Mouse (Mus musculus): ENCODE data around the gene Cpm. TPM values are rescaled to one million over a fixed set of nuclear protein-coding genes. Genes with fewer than 3 reads are reported as not detected.

Cpm gene
- total and polyA plus RNA-seq, 3 experiments = 0.27 TPM; not detected in 2

- TF ChIP-seq CTCF (IDR thresholded peaks at IDR 0.05; ENCODE audit: low read depth, low read length) (no peak), GATA2 (IDR thresholded peaks at IDR 0.05; ENCODE audit: borderline replicate concordance, low read depth, low read length) (no peak), POLR2AphosphoS5 (IDR thresholded peaks at IDR 0.05; ENCODE audit: insufficient replicate concordance, low read depth, low read length) (no peak), GATA1 (IDR thresholded peaks at IDR 0.05; ENCODE audit: borderline replicate concordance, low read length) (no peak), TAL1 (conservative IDR thresholded peaks at IDR 0.05; ENCODE audit: low read depth, low read length) (no peak)
- Histone ChIP-seq H3K9me3 (replicated peaks) (no peaks in the 10 kb centered on the region), H3K27me3 (ENCODE audit: insufficient read depth, low read length) (peaks cover 4% of the 10 kb centered on the region; the same call in 1 of the 2 replicates), H3K4me3 (ENCODE audit: low read depth, low read length) (no peak overlapping the region), H3K4me1 (ENCODE audit: insufficient read depth, low read depth, low read length) (no peaks in the 10 kb centered on the region), H3K36me3 (replicated peaks) (no peaks in the 10 kb centered on the region)
- ATAC-seq (ENCODE audit: extremely low read depth, insufficient number of reproducible peaks, low FRiP score, poor library complexity, severe bottlenecking) = no peak
- DNase-seq (ENCODE audit: low spot score) = no peak
Observed at GRCm38 (mm10) chr10:117611503-117611902, 17.8 kb upstream of the Cpm start.

DNA sequence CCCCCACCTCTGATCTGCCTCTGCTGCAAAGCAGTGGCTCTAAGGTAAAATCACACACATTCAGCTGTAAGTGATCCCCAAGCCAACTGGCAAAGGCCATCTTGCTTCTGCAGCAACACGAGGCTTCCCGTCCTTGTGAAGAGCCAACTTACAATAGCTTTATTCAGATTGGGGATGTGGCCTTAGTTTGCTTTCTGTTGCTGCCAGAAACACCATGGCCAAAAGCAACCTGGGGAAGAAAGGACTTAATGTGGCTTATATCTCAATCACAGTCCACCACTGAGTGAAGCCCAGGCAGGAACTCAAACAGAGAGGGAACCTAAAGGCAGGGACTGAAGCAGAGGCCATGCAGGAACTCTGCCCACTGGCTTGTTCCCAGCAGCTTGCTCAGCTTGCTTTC lies 17.3 kb upstream of the Cpm start:
- DNase-seq (ENCODE audit: low spot score) = no peak
- no peak for TF ChIP-seq CTCF (IDR thresholded peaks at IDR 0.05; ENCODE audit: low read depth, low read length)
- TF ChIP-seq POLR2AphosphoS5 (IDR thresholded peaks at IDR 0.05; ENCODE audit: insufficient replicate concordance, low read depth, low read length) = no peak
- TF ChIP-seq GATA2 (IDR thresholded peaks at IDR 0.05; ENCODE audit: borderline replicate concordance, low read depth, low read length) = no peak
- TF ChIP-seq TAL1 (conservative IDR thresholded peaks at IDR 0.05; ENCODE audit: low read depth, low read length) = no peak
- no peak for TF ChIP-seq GATA1 (IDR thresholded peaks at IDR 0.05; ENCODE audit: borderline replicate concordance, low read length)
- Histone ChIP-seq H3K36me3 (replicated peaks) (no peaks in the 10 kb centered on the region), H3K4me1 (ENCODE audit: insufficient read depth, low read depth, low read length) (no peaks in the 10 kb centered on the region), H3K27me3 (ENCODE audit: insufficient read depth, low read length) (peaks cover 2% of the 10 kb centered on the region; the same call in 1 of the 2 replicates), H3K9me3 (replicated peaks) (no peaks in the 10 kb centered on the region), H3K4me3 (ENCODE audit: low read depth, low read length) (no peak overlapping the region)
- ATAC-seq (ENCODE audit: extremely low read depth, insufficient number of reproducible peaks, low FRiP score, poor library complexity, severe bottlenecking) = no peak

DNA sequence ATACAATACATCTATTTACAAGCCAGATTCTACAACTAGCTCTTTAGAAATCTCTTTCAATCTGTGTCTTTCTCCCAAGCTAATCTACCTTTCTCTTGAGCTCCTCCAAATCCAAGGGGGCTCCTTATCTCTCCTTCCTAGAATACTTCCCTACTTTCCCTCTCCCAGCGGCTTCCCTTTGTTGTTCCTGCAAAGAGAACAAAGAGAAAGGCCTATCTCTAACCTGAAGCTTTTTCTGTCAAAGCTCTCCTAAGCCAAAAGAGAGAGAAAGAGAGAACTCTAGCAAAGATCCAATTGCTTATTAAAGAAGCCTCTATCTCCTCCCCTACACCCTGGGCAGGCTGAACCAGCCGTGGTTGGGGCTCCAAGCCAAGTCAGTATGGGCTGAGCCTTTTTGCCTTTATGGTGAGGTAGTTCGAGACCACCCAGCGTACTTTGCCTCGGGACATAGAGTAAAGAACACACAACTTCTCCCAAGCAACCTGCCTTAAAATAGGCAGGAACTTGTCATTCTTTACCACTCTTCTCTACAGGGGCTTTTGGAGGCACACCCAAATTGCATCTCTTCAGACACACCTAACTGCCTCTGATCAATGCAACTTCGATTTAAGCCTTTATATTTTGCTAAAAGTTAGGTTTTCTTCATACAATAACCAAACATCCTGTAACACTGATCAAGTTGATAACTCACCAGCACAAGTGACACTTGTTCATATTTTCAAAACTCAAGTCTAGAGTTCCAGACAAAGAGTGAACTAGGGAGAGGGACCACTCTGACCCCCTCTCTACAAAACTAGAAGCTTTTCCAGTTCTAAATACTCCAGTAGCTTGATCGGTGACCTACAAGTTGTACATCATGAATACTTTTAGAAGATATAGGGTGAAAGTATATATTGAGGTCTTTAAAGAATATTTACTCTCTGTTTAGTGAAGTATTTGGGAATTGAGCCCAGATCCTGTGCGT lies 16.4 kb upstream of the Cpm start:
- Histone ChIP-seq H3K4me3 (ENCODE audit: low read depth, low read length) (no peak overlapping the region), H3K27me3 (ENCODE audit: insufficient read depth, low read length) (no peaks in the 10 kb centered on the region; the same call in 1 of the 2 replicates), H3K36me3 (replicated peaks) (no peaks in the 10 kb centered on the region), H3K4me1 (ENCODE audit: insufficient read depth, low read depth, low read length) (no peaks in the 10 kb centered on the region), H3K9me3 (replicated peaks) (no peaks in the 10 kb centered on the region)
- DNase-seq (ENCODE audit: low spot score) (no peak), ATAC-seq (ENCODE audit: extremely low read depth, insufficient number of reproducible peaks, low FRiP score, poor library complexity, severe bottlenecking) (no peak)
- TF ChIP-seq GATA2 (IDR thresholded peaks at IDR 0.05; ENCODE audit: borderline replicate concordance, low read depth, low read length) (no peak), POLR2AphosphoS5 (IDR thresholded peaks at IDR 0.05; ENCODE audit: insufficient replicate concordance, low read depth, low read length) (no peak), CTCF (IDR thresholded peaks at IDR 0.05; ENCODE audit: low read depth, low read length) (no peak), TAL1 (conservative IDR thresholded peaks at IDR 0.05; ENCODE audit: low read depth, low read length) (no peak), GATA1 (IDR thresholded peaks at IDR 0.05; ENCODE audit: borderline replicate concordance, low read length) (no peak)

GRCm38 (mm10) chr10:117613960-117614359 lies 15.3 kb upstream of the Cpm start:
- H3K4me3 ChIP-seq (ENCODE audit: low read depth, low read length) = no peak overlapping the region
- DNase-seq (ENCODE audit: low spot score) = no peak
- H3K9me3 ChIP-seq (replicated peaks) = no peaks in the 10 kb centered on the region
- no peaks in the 10 kb centered on the region for H3K36me3 ChIP-seq (replicated peaks)
- ATAC-seq (ENCODE audit: extremely low read depth, insufficient number of reproducible peaks, low FRiP score, poor library complexity, severe bottlenecking) = no peak
- H3K4me1 ChIP-seq (ENCODE audit: insufficient read depth, low read depth, low read length) = no peaks in the 10 kb centered on the region
- TF ChIP-seq GATA1 (IDR thresholded peaks at IDR 0.05; ENCODE audit: borderline replicate concordance, low read length) (no peak), POLR2AphosphoS5 (IDR thresholded peaks at IDR 0.05; ENCODE audit: insufficient replicate concordance, low read depth, low read length) (no peak), GATA2 (IDR thresholded peaks at IDR 0.05; ENCODE audit: borderline replicate concordance, low read depth, low read length) (no peak), CTCF (IDR thresholded peaks at IDR 0.05; ENCODE audit: low read depth, low read length) (no peak), TAL1 (conservative IDR thresholded peaks at IDR 0.05; ENCODE audit: low read depth, low read length) (no peak)
- no peaks in the 10 kb centered on the region; the same call in 1 of the 2 replicates for H3K27me3 ChIP-seq (ENCODE audit: insufficient read depth, low read length)

DNA sequence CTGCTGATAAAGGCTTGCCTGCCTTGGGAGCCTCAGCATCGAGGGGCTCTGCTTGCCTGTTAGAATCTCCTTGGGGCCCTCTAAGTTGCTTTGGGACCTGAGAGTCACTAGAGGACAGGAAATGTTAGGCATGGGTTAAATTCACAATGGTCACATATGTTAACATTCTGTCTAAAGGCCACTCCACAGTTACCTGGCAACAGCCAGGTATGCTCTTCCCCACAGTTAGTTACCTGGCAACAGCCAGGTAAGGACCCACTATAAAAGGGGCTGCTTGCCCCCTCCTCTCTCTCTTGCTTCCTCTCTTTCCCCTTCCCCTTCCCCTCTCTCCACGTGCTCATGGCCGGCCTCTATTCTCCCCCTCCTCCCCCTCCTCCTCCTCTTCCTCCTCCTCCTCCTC lies 14.9 kb upstream of the Cpm start:
- Histone ChIP-seq H3K27me3 (ENCODE audit: insufficient read depth, low read length) (no peaks in the 10 kb centered on the region; the same call in 1 of the 2 replicates), H3K4me3 (ENCODE audit: low read depth, low read length) (no peak overlapping the region), H3K9me3 (replicated peaks) (no peaks in the 10 kb centered on the region), H3K4me1 (ENCODE audit: insufficient read depth, low read depth, low read length) (no peaks in the 10 kb centered on the region), H3K36me3 (replicated peaks) (no peaks in the 10 kb centered on the region)
- TF ChIP-seq POLR2AphosphoS5 (IDR thresholded peaks at IDR 0.05; ENCODE audit: insufficient replicate concordance, low read depth, low read length) = no peak
- TF ChIP-seq GATA1 (IDR thresholded peaks at IDR 0.05; ENCODE audit: borderline replicate concordance, low read length) = no peak
- TF ChIP-seq GATA2 (IDR thresholded peaks at IDR 0.05; ENCODE audit: borderline replicate concordance, low read depth, low read length) = no peak
- no peak for TF ChIP-seq CTCF (IDR thresholded peaks at IDR 0.05; ENCODE audit: low read depth, low read length)
- no peak for TF ChIP-seq TAL1 (conservative IDR thresholded peaks at IDR 0.05; ENCODE audit: low read depth, low read length)
- ATAC-seq (ENCODE audit: extremely low read depth, insufficient number of reproducible peaks, low FRiP score, poor library complexity, severe bottlenecking) = no peak
- DNase-seq (ENCODE audit: low spot score) = no peak

DNA sequence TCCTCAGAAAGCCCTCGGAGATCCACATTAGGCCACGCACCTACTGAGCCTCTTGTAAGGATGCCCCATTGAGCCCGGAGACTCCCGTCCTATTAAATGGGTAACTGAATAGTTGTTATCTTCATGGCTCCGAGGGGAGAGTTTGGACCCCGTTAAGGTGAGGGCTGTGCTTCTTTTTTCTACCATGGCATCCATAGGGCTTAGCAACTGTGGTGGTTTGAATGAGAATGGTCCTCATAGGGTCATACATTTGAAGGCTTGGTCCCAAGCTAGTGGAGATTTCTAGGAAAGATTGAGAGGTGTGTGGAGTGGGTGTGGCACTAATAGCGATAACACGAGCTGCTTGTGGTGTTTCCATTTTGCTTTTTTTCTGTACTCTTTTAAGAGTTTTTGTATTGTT lies 14.1 kb upstream of the Cpm start:
- no peak for TF ChIP-seq POLR2AphosphoS5 (IDR thresholded peaks at IDR 0.05; ENCODE audit: insufficient replicate concordance, low read depth, low read length)
- no peak for TF ChIP-seq CTCF (IDR thresholded peaks at IDR 0.05; ENCODE audit: low read depth, low read length)
- TF ChIP-seq TAL1 (conservative IDR thresholded peaks at IDR 0.05; ENCODE audit: low read depth, low read length) = no peak
- no peak for TF ChIP-seq GATA1 (IDR thresholded peaks at IDR 0.05; ENCODE audit: borderline replicate concordance, low read length)
- no peak for TF ChIP-seq GATA2 (IDR thresholded peaks at IDR 0.05; ENCODE audit: borderline replicate concordance, low read depth, low read length)
- H3K9me3 ChIP-seq (replicated peaks) = no peaks in the 10 kb centered on the region
- no peaks in the 10 kb centered on the region for H3K36me3 ChIP-seq (replicated peaks)
- H3K27me3 ChIP-seq (ENCODE audit: insufficient read depth, low read length) = no peaks in the 10 kb centered on the region
- H3K4me3 ChIP-seq (ENCODE audit: low read depth, low read length) = no peak overlapping the region
- no peak for ATAC-seq (ENCODE audit: extremely low read depth, insufficient number of reproducible peaks, low FRiP score, poor library complexity, severe bottlenecking)
- DNase-seq (ENCODE audit: low spot score) = no peak
- no peaks in the 10 kb centered on the region for H3K4me1 ChIP-seq (ENCODE audit: insufficient read depth, low read depth, low read length)
